Mouse (Mus musculus): ENCODE measurements around the gene Palld. TPM values are rescaled to one million over a fixed set of nuclear protein-coding genes. Genes with fewer than 3 reads are reported as not detected.

Palld gene
- polyA plus RNA-seq, 1 experiment, result 13.4 TPM

- no peak overlapping the region for H3K4me3 ChIP-seq (ENCODE audit: extremely low read depth, insufficient read depth, insufficient read length)
- H3K4me1 ChIP-seq (ENCODE audit: control insufficient read depth, insufficient read depth, insufficient read length), result no peaks in the 10 kb centered on the region
- no peaks in the 10 kb centered on the region for H3K36me3 ChIP-seq (ENCODE audit: control insufficient read depth, insufficient read depth, low read length)
- WGBS, result 81% methylated on average over 4 of the region's 4 CpGs
- H3K27ac ChIP-seq (ENCODE audit: insufficient read depth, low read length), result no peak overlapping the region
- DNase-seq (ENCODE audit: low read depth in 1 of 2, low spot score in 2 of 2), result no peak
- no peak for TF ChIP-seq CTCF (IDR thresholded peaks at IDR 0.05; ENCODE audit: extremely low read depth, insufficient read depth, insufficient read length, insufficient replicate concordance)
- TF ChIP-seq POLR2A (IDR thresholded peaks at IDR 0.05; ENCODE audit: low read depth, low read length), result no peak
- no peaks in the 10 kb centered on the region for H3K27me3 ChIP-seq (ENCODE audit: control insufficient read depth, insufficient read depth, low read length)
These were observed 232.1 kb downstream of the Palld start for GRCm38 (mm10) chr8:61670376-61670775.

GRCm38 (mm10) chr8:61666919-61667318 is 235.6 kb downstream of the Palld start:
- no peaks in the 10 kb centered on the region for H3K36me3 ChIP-seq (ENCODE audit: control insufficient read depth, insufficient read depth, low read length)
- TF ChIP-seq POLR2A (IDR thresholded peaks at IDR 0.05; ENCODE audit: low read depth, low read length) (no peak), CTCF (IDR thresholded peaks at IDR 0.05; ENCODE audit: extremely low read depth, insufficient read depth, insufficient read length, insufficient replicate concordance) (no peak)
- H3K27ac ChIP-seq (ENCODE audit: insufficient read depth, low read length), result no peak overlapping the region; the same call in 1 of the 2 replicates
- no peak for DNase-seq (ENCODE audit: low read depth in 1 of 2, low spot score in 2 of 2)
- no peaks in the 10 kb centered on the region for H3K4me1 ChIP-seq (ENCODE audit: control insufficient read depth, insufficient read depth, insufficient read length)
- no peaks in the 10 kb centered on the region for H3K27me3 ChIP-seq (ENCODE audit: control insufficient read depth, insufficient read depth, low read length)
- WGBS, result 90% methylated on average over 6 of the region's 6 CpGs
- no peak overlapping the region for H3K4me3 ChIP-seq (ENCODE audit: extremely low read depth, insufficient read depth, insufficient read length)

- TF ChIP-seq CTCF (IDR thresholded peaks at IDR 0.05; ENCODE audit: extremely low read depth, insufficient read depth, insufficient read length, insufficient replicate concordance) (no peak), POLR2A (IDR thresholded peaks at IDR 0.05; ENCODE audit: low read depth, low read length) (no peak)
- H3K27me3 ChIP-seq (ENCODE audit: control insufficient read depth, insufficient read depth, low read length), result no peaks in the 10 kb centered on the region
- H3K4me3 ChIP-seq (ENCODE audit: extremely low read depth, insufficient read depth, insufficient read length), result no peak overlapping the region
- 69% methylated on average over 8 of the region's 8 CpGs for WGBS
- no peak overlapping the region for H3K27ac ChIP-seq (ENCODE audit: insufficient read depth, low read length)
- no peaks in the 10 kb centered on the region for H3K4me1 ChIP-seq (ENCODE audit: control insufficient read depth, insufficient read depth, insufficient read length)
- DNase-seq (ENCODE audit: low read depth in 1 of 2, low spot score in 2 of 2), result no peak
- H3K36me3 ChIP-seq (ENCODE audit: control insufficient read depth, insufficient read depth, low read length), result no peaks in the 10 kb centered on the region
These were observed 237.5 kb downstream of the Palld start for GRCm38 (mm10) chr8:61665021-61665420.

DNA sequence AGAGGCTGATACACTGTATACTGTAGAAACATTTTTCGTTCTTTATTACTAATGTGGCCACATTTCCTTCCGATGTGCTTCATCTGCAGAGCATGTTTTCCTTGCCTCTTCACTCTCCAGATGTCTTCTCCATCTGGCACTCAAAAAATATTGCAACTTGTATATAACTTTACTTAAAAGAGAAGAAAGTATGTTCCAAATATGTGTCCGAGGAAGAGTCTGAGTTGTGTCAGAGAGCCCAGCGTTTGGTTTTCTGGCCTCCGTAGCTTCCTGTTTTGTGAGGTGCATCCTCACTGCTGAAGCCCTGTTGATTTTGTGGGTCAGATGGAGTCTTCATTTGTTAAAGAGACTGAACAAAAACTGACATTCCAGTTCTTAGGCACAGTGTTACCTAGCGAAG is 238.3 kb downstream of the Palld start:
- H3K36me3 ChIP-seq (ENCODE audit: control insufficient read depth, insufficient read depth, low read length), result no peaks in the 10 kb centered on the region
- DNase-seq (ENCODE audit: low read depth in 1 of 2, low spot score in 2 of 2), result no peak

DNA sequence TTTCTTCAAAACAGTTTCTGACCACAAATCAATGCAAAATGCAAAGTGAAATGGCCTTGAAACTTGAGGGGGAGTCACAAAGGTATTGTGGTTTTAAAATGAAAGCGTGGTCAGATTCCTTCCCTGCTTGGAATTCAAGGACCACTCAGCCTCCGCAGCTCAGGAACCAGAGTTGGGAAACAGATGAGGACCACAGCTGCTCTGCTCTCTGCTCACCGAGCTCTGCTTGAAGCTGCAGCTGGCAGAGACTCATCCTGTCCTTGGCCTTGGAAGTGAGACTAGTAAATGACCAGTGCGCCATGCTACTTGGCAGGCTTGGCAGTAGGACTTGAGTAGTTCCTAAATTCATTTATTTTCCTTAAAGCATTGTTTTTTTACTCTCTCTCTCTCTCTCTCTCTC is 239.7 kb downstream of the Palld start:
- Histone ChIP-seq H3K27me3 (ENCODE audit: control insufficient read depth, insufficient read depth, low read length) (no peaks in the 10 kb centered on the region), H3K4me1 (ENCODE audit: control insufficient read depth, insufficient read depth, insufficient read length) (no peaks in the 10 kb centered on the region), H3K36me3 (ENCODE audit: control insufficient read depth, insufficient read depth, low read length) (no peaks in the 10 kb centered on the region), H3K4me3 (ENCODE audit: extremely low read depth, insufficient read depth, insufficient read length) (no peak overlapping the region), H3K27ac (ENCODE audit: insufficient read depth, low read length) (no peak overlapping the region)
- no peak for DNase-seq (ENCODE audit: low read depth in 1 of 2, low spot score in 2 of 2)
- WGBS, result 81% methylated on average over 4 of the region's 4 CpGs
- no peak for TF ChIP-seq CTCF (IDR thresholded peaks at IDR 0.05; ENCODE audit: extremely low read depth, insufficient read depth, insufficient read length, insufficient replicate concordance)
- no peak for TF ChIP-seq POLR2A (IDR thresholded peaks at IDR 0.05; ENCODE audit: low read depth, low read length)

More for the DNA sequence above, 238.3 kb downstream of the Palld start:
- Histone ChIP-seq H3K4me3 (ENCODE audit: extremely low read depth, insufficient read depth, insufficient read length) (no peak overlapping the region), H3K27me3 (ENCODE audit: control insufficient read depth, insufficient read depth, low read length) (no peaks in the 10 kb centered on the region), H3K4me1 (ENCODE audit: control insufficient read depth, insufficient read depth, insufficient read length) (no peaks in the 10 kb centered on the region), H3K27ac (ENCODE audit: insufficient read depth, low read length) (no peak overlapping the region)
- no peak for TF ChIP-seq POLR2A (IDR thresholded peaks at IDR 0.05; ENCODE audit: low read depth, low read length)
- no peak for TF ChIP-seq CTCF (IDR thresholded peaks at IDR 0.05; ENCODE audit: extremely low read depth, insufficient read depth, insufficient read length, insufficient replicate concordance)
- WGBS, result 83% methylated on average over 6 of the region's 6 CpGs

GRCm38 (mm10) chr8:61661611-61662010 is 240.9 kb downstream of the Palld start:
- no peak overlapping the region for H3K4me3 ChIP-seq (ENCODE audit: extremely low read depth, insufficient read depth, insufficient read length)
- TF ChIP-seq CTCF (IDR thresholded peaks at IDR 0.05; ENCODE audit: extremely low read depth, insufficient read depth, insufficient read length, insufficient replicate concordance), result no peak
- TF ChIP-seq POLR2A (IDR thresholded peaks at IDR 0.05; ENCODE audit: low read depth, low read length), result no peak
- no peaks in the 10 kb centered on the region for H3K27me3 ChIP-seq (ENCODE audit: control insufficient read depth, insufficient read depth, low read length)
- no peaks in the 10 kb centered on the region for H3K36me3 ChIP-seq (ENCODE audit: control insufficient read depth, insufficient read depth, low read length)
- no peak for DNase-seq (ENCODE audit: low read depth in 1 of 2, low spot score in 2 of 2)
- H3K4me1 ChIP-seq (ENCODE audit: control insufficient read depth, insufficient read depth, insufficient read length), result no peaks in the 10 kb centered on the region
- no peak overlapping the region for H3K27ac ChIP-seq (ENCODE audit: insufficient read depth, low read length)
- WGBS, result 86% methylated on average over 5 of the region's 5 CpGs

DNA sequence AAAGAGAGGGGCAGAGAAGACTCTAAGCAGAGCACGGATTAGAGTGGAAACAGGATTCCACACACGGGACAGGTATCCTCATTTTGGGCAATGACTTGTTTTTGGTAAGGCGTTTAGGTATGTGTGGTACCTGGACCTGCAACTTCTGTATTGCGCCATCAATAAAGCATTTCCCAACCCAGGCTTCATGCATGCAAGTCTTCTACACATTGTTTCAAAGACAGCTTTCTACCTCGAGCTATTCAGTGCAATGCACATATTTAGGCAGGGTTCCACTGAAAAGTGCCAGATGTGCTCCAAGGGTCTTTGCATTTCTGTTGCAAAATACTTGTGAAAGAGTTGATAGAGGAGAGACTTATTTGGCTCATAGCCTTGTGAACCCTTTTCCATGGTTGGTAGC is 241.5 kb downstream of the Palld start:
- Histone ChIP-seq H3K27ac (ENCODE audit: insufficient read depth, low read length) (no peak overlapping the region), H3K27me3 (ENCODE audit: control insufficient read depth, insufficient read depth, low read length) (no peaks in the 10 kb centered on the region), H3K4me1 (ENCODE audit: control insufficient read depth, insufficient read depth, insufficient read length) (no peaks in the 10 kb centered on the region), H3K4me3 (ENCODE audit: extremely low read depth, insufficient read depth, insufficient read length) (no peak overlapping the region), H3K36me3 (ENCODE audit: control insufficient read depth, insufficient read depth, low read length) (no peaks in the 10 kb centered on the region)
- 88% methylated on average over 5 of the region's 5 CpGs for WGBS
- DNase-seq (ENCODE audit: low read depth in 1 of 2, low spot score in 2 of 2), result no peak
- TF ChIP-seq POLR2A (IDR thresholded peaks at IDR 0.05; ENCODE audit: low read depth, low read length), result no peak
- no peak for TF ChIP-seq CTCF (IDR thresholded peaks at IDR 0.05; ENCODE audit: extremely low read depth, insufficient read depth, insufficient read length, insufficient replicate concordance)

Data from spleen, adult 2 months (tissue).